Mouse (Mus musculus) CH12.LX (cell line): ENCODE data around the gene Inha. TPM values are rescaled to one million over a fixed set of nuclear protein-coding genes. Genes with fewer than 3 reads are reported as not detected.

Experiments
- DNase-seq: peaks from one replicate; pipeline ENCODE4 v3.0.0-alpha.2; 2013; ENCODE audit errors: extremely low read depth
- H3K27ac ChIP-seq: 2 replicates; pipeline ENCODE4 v1.5.1; 2012; ENCODE audit warnings: low read depth, mild to moderate bottlenecking, control low read depth, moderate library complexity; ENCODE audit not compliant: insufficient read depth
- H3K27me3 ChIP-seq: replicated peaks from 2 replicates; pipeline ENCODE3; 2012; ENCODE audit warnings: inconsistent platforms
- H3K36me3 ChIP-seq, 2 experiments: replicated peaks in 1 of 2; 2 replicates each; pipeline versions ENCODE3 to v1.6.1; 2012; ENCODE audit warnings: inconsistent platforms in 1 of 2, low read length in 1 of 2, mild to moderate bottlenecking in 1 of 2, mixed read lengths in 1 of 2, moderate library complexity in 1 of 2; ENCODE audit not compliant: control insufficient read depth in 1 of 2, insufficient read depth in 1 of 2
- H3K4me1 ChIP-seq, 2 experiments: 2 replicates each; pipeline ENCODE4 v1.6.1; 2012; ENCODE audit warnings: inconsistent platforms in 1 of 2, moderate library complexity in 1 of 2; ENCODE audit not compliant: insufficient read depth in 2 of 2, control insufficient read depth in 1 of 2
- H3K4me2 ChIP-seq: 2 replicates; pipeline ENCODE4 v1.6.1; 2012; ENCODE audit warnings: low read depth, mild to moderate bottlenecking, control low read depth; ENCODE audit not compliant: poor library complexity, insufficient read depth, severe bottlenecking
- H3K4me3 ChIP-seq, 3 experiments: fragments of 150-350 bp in 1 of 3; sonication (generic) in 1 of 3; replicated peaks in 1 of 3; 2 replicates each; pipeline versions ENCODE3 to v1.5.1; 2011 to 2012; ENCODE audit warnings: low read depth in 2 of 3, low read length in 2 of 3, mild to moderate bottlenecking in 2 of 3, moderate library complexity in 2 of 3, control low read depth in 1 of 3, improper control_type of control experiment in 1 of 3, inconsistent platforms in 1 of 3, mixed read lengths in 1 of 3; ENCODE audit not compliant: poor library complexity in 1 of 3
- H3K79me2 ChIP-seq: replicated peaks from 2 replicates; pipeline ENCODE4 v1.6.1; 2012; ENCODE audit warnings: mild to moderate bottlenecking, moderate library complexity; ENCODE audit not compliant: control insufficient read depth, poor library complexity, insufficient read depth, severe bottlenecking; ENCODE audit errors: extremely low read depth
- H3K9ac ChIP-seq: 2 replicates; pipeline ENCODE4 v1.6.1; 2012; ENCODE audit warnings: low read depth, mild to moderate bottlenecking, control low read depth, moderate library complexity; ENCODE audit not compliant: insufficient read depth
- H3K9me3 ChIP-seq: replicated peaks from 2 replicates; pipeline ENCODE3; 2012; ENCODE audit warnings: low read length, inconsistent platforms, mixed read lengths
- CHD1 ChIP-seq: IDR thresholded peaks from 2 replicates; pipeline ENCODE4 v1.6.1; 2012; ENCODE audit warnings: low read depth, low read length, improper control_type of control experiment, inconsistent platforms
- CHD2 ChIP-seq: IDR thresholded peaks from 2 replicates; pipeline ENCODE4 v1.6.1; 2011; ENCODE audit warnings: low read length, improper control_type of control experiment
- CTCF ChIP-seq, 2 experiments: IDR thresholded peaks in 1 of 2; conservative IDR thresholded peaks in 1 of 2; 2 replicates each; pipeline ENCODE4 v1.5.1; 2011 to 2012; ENCODE audit warnings: low read depth in 2 of 2, low read length in 2 of 2, improper control_type of control experiment in 1 of 2, inconsistent platforms in 1 of 2, mild to moderate bottlenecking in 1 of 2, moderate library complexity in 1 of 2
- ELF1 ChIP-seq: IDR thresholded peaks from 2 replicates; pipeline ENCODE4 v1.6.1; 2014; ENCODE audit warnings: low read depth, mild to moderate bottlenecking, inconsistent platforms, low read length, improper control_type of control experiment
- ETS1 ChIP-seq: conservative IDR thresholded peaks from 2 replicates; pipeline ENCODE4 v1.6.1; 2012; ENCODE audit warnings: low read depth, mild to moderate bottlenecking, inconsistent platforms, low read length, improper control_type of control experiment, moderate library complexity
- GABPA ChIP-seq: IDR thresholded peaks from 2 replicates; pipeline ENCODE4 v1.6.1; 2012; ENCODE audit warnings: low read depth, low read length, improper control_type of control experiment, inconsistent platforms; ENCODE audit not compliant: insufficient replicate concordance
- HCFC1 ChIP-seq: IDR thresholded peaks from 2 replicates; pipeline ENCODE4 v1.6.1; 2012; ENCODE audit warnings: low read depth, mild to moderate bottlenecking, inconsistent platforms, low read length, improper control_type of control experiment
- IRF4 ChIP-seq: IDR thresholded peaks from 2 replicates; pipeline ENCODE4 v1.6.1; 2014; ENCODE audit warnings: low read depth, mild to moderate bottlenecking, inconsistent platforms, low read length, improper control_type of control experiment
- MAFK ChIP-seq: IDR thresholded peaks from 2 replicates; pipeline ENCODE4 v1.6.1; 2011; ENCODE audit warnings: low read length, improper control_type of control experiment; ENCODE audit not compliant: insufficient replicate concordance
- MAX ChIP-seq: IDR thresholded peaks from 2 replicates; pipeline ENCODE4 v1.6.1; 2011; ENCODE audit warnings: low read length, improper control_type of control experiment
- MAZ ChIP-seq: IDR thresholded peaks from 2 replicates; pipeline ENCODE4 v1.6.1; 2012; ENCODE audit warnings: low read depth, mild to moderate bottlenecking, inconsistent platforms, low read length, improper control_type of control experiment, moderate library complexity
- MEF2A ChIP-seq: IDR thresholded peaks from 2 replicates; pipeline ENCODE4 v1.6.1; 2014; ENCODE audit warnings: low read depth, mild to moderate bottlenecking, inconsistent platforms, low read length, improper control_type of control experiment, borderline replicate concordance
- MXI1 ChIP-seq: IDR thresholded peaks from 2 replicates; pipeline ENCODE4 v1.6.1; 2011; ENCODE audit warnings: mild to moderate bottlenecking, low read depth, low read length, improper control_type of control experiment
- NRF1 ChIP-seq: IDR thresholded peaks from 2 replicates; pipeline ENCODE4 v1.6.1; 2014; ENCODE audit warnings: low read depth, mild to moderate bottlenecking, inconsistent platforms, low read length, improper control_type of control experiment, moderate library complexity
- PAX5 ChIP-seq: IDR thresholded peaks from 2 replicates; pipeline ENCODE4 v1.6.1; 2012; ENCODE audit warnings: low read length, inconsistent platforms, mixed read lengths
- POLR2A ChIP-seq: IDR thresholded peaks from 2 replicates; pipeline ENCODE4 v1.6.1; 2011; ENCODE audit warnings: low read depth, mild to moderate bottlenecking, improper control_type of control experiment, low read length
- POLR2AphosphoS2 ChIP-seq: IDR thresholded peaks from 2 replicates; pipeline ENCODE4 v1.6.1; 2011; ENCODE audit warnings: low read depth, low read length, improper control_type of control experiment
- RAD21 ChIP-seq: IDR thresholded peaks from 2 replicates; pipeline ENCODE4 v1.6.1; 2011; ENCODE audit warnings: low read depth, mild to moderate bottlenecking, low read length, improper control_type of control experiment, moderate library complexity
- TBP ChIP-seq: conservative IDR thresholded peaks from 2 replicates; pipeline ENCODE4 v1.6.1; 2011; ENCODE audit warnings: low read depth, low read length, improper control_type of control experiment
- TCF12 ChIP-seq: IDR thresholded peaks from 2 replicates; pipeline ENCODE4 v1.6.1; 2014; ENCODE audit warnings: low read depth, mild to moderate bottlenecking, inconsistent platforms, low read length, improper control_type of control experiment
- UBTF ChIP-seq: IDR thresholded peaks from 2 replicates; pipeline ENCODE4 v1.6.1; 2012; ENCODE audit warnings: low read depth, mild to moderate bottlenecking, inconsistent platforms, low read length, improper control_type of control experiment, moderate library complexity
- ZC3H11A ChIP-seq: IDR thresholded peaks from 2 replicates; pipeline ENCODE4 v1.6.1; 2012; ENCODE audit warnings: low read depth, mild to moderate bottlenecking, inconsistent platforms, low read length, improper control_type of control experiment
- ZMIZ1 ChIP-seq: IDR thresholded peaks from 2 replicates; pipeline ENCODE4 v1.6.1; 2012; ENCODE audit warnings: low read depth, mild to moderate bottlenecking, inconsistent platforms, low read length, improper control_type of control experiment
- dilution Hi-C: fragments of 300-500 bp; cut with MboI; formaldehyde crosslinking; loops from 2 replicates; pipeline ENCODE4 v1.14.3; 2020; ENCODE audit warnings: low sequenced_read_pairs; ENCODE audit not compliant: extremely low pct_unique_long_range_greater_than_20kb, extremely low pct_ligation_motif_present
- in situ Hi-C: fragments of 300-500 bp; cut with MboI; formaldehyde crosslinking; loops from 3 replicates; pipeline ENCODE4 v1.14.3; 2019; ENCODE audit warnings: low sequenced_read_pairs, low pct_ligation_motif_present, low pct_unique_long_range_greater_than_20kb, mixed read lengths
- polyA plus RNA-seq: library from polyadenylated mRNA; unstranded; fragments of >175 nt; gene quantifications from 2 replicates; pipeline ENCODE4 v1.2.1, GENCODE M21; 2012; ENCODE audit warnings: low read depth; ENCODE audit not compliant: insufficient read length
- total RNA-seq, 2 experiments: library from RNA; depleted of rRNA; stranded (reverse); fragments of 300-350 nt in 1 of 2; fragments of >200 nt in 1 of 2; gene quantifications; 2 replicates each; pipeline ENCODE4 v1.2.3; 2012 to 2014

Inha gene
- total and polyA plus RNA-seq, 3 experiments, result not detected

DNA sequence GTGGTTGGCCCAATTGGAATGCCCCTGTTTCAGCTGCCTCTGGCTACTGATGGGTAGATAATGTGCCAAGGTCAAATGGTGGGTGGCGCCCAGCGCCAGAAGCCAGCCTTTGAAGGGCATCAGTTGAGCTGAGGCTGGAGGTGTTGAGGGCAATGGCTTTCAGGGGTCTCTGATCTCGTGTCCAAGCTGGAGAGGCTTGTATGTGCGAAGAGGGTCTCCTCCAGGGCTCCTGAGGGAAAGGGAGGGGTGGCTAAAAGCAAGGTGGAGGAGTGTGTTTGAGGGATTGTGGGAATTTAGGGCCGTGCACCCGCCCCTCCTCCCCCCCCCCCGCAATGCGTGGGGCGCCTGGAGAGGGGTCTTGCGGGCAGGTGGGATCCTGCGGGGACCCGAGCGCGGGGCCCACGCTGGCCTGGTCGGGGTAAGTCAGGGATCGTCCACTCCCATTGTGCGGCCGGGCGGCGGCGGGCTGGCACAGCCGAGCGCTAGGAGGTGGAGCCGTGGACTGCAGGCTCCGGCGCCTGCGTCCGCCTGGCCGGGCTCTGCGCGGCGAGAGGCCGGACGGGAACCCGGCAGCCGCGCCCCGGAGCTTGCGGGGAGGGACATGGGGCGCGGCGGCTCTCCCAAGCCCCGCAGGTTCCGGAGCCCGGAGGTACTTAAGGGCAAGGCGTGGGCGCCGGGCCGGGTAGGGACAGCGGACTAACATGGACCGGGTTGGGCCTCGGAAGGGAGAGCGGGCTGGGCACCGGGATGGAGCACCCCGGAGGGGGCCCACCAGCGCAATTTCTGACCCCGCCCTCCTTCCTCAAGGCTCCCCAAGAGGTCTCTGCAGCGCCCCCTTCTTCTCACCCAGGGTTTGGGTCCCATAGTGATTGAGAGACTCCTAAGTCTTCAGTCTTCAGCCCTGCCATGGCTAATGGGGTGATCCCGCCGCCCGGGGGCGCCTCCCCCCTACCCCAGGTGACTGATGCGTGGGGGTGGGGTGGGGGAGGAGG is 39.4 kb downstream of the Inha start, which contains the start of gene Slc4a3:
Gene Slc4a3, plus strand, starts transcription at position 302 of the 992 bp plus-strand sequence.
- TF ChIP-seq ETS1 (no peak), MAFK (no peak), TCF12 (no peak), ELF1 (no peak), CTCF (conservative IDR thresholded peaks at IDR 0.05 in 1 of 2, IDR thresholded peaks at IDR 0.05 in 1 of 2; ENCODE audit: low read depth in 2 of 2, low read length in 2 of 2) (peak in 1 of 2 experiments; percentile 11; a peak in 1 of 4 replicates), RAD21 (no peak), CHD2 (no peak), NRF1 (peak; percentile 65), GABPA (no peak), MAZ (no peak), ZC3H11A (no peak), MXI1 (no peak), MEF2A (no peak), MAX (no peak), PAX5 (no peak), POLR2AphosphoS2 (no peak), TBP (no peak), UBTF (0 out of 2 replicates have a peak, but pooled peaks have one; percentile 54), HCFC1 (no peak), ZMIZ1 (no peak), POLR2A (no peak), CHD1 (no peak), IRF4 (no peak)
- dilution Hi-C loops, result no loop called here
- no peak for DNase-seq
- H3K79me2 ChIP-seq, result no peaks in the 10 kb centered on the region
- in situ Hi-C loops, result no loop called here
- no peak within 1 kb of the TSS for H3K9ac ChIP-seq
- peak within 1 kb of the TSS; percentile 47 for H3K4me2 ChIP-seq
- H3K4me1 ChIP-seq, result peaks cover 0 to 13% of the 10 kb centered on the region in 2 experiments; a peak in 2 of 4 replicates
- peaks cover 6% of the 10 kb centered on the region for H3K9me3 ChIP-seq
- H3K36me3 ChIP-seq, result no peaks in the 10 kb centered on the region
- no peak within 1 kb of the TSS for H3K27ac ChIP-seq
- peaks cover 60% of the 10 kb centered on the region for H3K27me3 ChIP-seq
- peak within 1 kb of the TSS in 2 of 3 experiments; percentile 4 to 21 for H3K4me3 ChIP-seq
